Mouse (Mus musculus) fat pad, adult 2 months (tissue): ENCODE measurements around the gene Trim14.

ENCODE experiments used
- DNase-seq: peaks from one replicate; pipeline ENCODE4 v3.0.0-alpha.2; 2011; ENCODE audit warnings: low read depth, low spot score; ENCODE audit errors: extremely low read depth

The Trim14 gene

DNA sequence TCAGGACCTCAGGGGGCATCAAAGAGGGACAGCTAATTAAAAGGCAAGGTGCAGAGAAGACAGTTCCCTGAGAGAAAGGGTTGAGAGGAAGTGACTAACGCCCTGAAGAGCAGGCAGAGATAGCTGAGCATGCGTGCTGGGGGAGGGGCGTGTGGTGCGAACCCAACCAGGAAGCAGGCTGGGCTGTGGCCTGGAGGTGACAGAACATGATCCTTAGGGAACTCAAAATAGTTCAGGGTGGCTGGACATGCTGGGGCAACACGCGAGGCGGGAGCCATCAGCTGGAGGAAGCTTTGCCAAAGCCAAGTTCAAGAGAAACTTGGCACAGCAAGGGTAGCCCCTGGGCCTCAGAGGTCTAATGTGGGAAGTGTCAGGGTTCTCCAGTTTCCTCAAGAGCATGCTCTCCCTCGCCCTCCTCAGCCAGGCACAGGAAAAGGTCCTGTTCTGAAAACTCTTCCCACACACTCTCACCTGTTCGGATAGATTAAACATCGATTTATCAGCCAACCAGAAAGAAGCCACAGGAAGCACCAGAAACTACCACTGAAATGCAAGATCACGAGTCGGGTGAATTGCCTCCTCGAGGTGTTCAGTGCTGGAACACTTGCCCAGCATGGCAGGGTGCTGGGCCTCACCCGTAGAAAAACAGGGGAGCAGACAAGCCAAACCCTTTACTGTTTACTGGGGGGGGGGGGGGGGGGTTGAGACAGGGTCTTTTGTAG lies 50.1 kb downstream of the Trim14 start:
- DNase-seq = peak; percentile 28

DNA sequence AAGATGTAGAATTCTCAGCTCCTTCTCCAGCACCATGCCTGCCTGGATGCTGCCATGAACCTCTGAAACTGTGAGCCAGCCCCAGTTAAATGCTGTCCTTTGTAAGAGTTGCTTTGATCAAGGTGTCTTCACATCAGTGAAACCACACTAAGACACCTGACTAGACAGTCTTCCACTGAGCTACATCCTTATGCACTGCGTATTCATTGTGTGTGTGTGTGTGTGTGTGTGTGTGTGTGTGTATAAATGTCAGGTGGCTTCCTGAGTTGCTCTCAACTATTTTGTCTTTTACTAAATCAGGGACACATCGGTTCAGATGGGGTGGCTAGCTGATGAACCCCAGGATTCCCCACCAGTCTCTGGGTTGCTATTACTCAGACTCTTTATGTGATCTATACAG lies 56.9 kb downstream of the Trim14 start:
- no peak for DNase-seq

DNA sequence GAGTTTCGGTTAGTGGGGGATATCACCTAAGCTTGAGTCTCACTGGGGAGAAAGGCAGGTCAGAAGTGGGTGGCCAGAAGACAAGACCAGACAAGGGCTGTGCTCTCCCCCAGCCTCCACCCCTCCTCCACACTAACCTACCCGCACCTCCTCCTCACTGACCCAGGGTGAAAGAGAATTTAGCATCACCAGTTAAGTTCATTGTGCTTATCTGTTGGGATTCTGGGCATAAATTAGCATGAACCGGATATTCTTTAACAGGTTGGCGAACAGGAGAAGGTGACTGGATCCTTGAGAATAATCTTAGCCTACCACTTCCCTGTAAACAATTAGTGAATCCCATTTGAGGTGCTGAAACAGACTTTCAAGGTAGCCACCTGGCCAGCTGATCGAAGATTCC lies 60.8 kb downstream of the Trim14 start:
- DNase-seq = no peak

DNA sequence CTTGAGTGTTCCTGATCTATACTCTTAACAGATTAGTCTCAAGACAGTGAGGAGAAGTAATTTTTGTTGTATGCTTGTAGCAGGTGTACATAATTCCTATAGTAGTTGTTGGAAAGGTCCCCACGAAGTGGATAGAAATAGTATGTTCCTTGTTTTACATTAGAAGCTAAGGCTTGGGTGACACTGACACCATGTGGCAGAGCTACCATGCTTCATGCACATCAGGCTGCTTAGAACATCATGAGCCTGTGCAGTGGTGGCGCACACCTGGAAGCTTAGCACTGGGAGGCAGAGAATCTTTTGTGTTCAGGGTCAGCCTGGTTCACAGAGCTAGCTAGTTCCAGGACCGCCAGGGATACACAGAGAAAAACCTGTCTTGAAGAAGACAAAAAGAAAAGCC lies 70.2 kb downstream of the Trim14 start:
- DNase-seq = no peak

DNA sequence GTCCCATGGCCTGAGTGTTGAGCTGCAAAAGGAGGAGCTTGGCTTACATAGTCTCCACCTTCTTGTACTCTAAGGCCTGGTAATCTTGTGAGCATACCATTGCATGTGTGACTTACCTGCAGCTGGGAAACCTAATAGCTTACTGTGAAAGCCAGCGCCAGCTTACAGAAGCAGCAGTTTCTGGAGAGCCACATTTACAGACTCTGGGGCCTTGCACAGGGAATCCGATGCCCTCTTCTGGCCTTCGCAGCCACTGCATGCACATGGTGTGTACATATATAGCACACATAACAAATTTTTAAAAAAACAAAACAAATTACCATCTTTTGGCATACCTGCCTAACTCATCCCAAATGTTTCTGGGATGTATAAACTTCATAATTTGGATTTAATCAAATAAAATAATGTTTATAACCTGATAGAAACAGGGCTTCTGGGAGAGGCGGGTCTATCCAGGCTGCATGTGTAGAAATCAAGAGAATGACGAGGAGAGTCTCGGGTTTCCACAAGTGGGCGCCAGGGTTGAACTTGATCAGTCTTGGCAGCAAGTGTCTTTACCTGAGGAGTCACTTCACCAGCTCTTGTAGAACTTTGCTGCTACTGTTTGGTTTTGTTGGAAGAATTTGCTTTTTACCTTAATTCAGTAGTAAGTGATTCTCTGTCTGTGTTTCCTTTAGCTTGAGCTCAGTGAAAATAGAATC lies 72.7 kb downstream of the Trim14 start:
- DNase-seq = no peak

DNA sequence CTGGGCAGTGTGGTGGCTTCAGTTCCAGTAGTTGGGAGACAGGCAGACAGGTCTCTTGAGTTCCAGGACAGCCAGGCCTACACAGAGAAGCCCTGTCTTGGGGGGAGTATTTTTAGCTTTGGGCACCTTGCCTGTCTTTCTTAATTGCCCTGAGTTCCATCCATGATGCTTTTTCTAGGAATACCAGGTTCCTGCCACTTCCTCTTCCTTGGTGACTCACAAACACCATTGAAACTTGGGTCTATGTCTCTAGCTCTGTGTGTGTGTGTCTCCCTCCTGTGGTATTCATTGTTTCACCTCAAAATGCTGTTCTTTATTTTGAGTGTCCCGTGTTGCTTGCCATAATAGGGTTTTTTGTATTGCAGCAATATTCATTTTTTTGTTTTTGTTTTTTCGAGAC lies 77.5 kb downstream of the Trim14 start:
- no peak for DNase-seq

DNA sequence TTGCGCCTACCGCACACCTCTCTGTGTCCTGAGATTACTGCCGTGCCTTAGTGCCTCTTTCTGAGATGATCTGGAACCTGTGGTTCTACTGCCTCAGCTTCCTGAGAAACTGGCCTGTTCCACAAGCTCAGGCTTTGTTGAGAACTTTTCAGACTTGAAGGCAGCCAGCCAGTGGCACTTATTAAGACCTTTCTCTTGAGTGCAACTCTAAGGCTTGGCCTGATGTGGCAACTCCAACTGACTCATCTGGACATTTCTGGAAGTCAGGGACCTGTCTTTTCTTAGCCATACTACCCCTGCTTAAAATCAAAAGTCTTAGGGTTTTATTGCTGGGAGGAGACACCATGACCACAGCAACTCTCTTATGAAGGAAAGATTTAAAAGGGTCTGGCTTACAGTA lies 78.8 kb downstream of the Trim14 start:
- DNase-seq = no peak

DNA sequence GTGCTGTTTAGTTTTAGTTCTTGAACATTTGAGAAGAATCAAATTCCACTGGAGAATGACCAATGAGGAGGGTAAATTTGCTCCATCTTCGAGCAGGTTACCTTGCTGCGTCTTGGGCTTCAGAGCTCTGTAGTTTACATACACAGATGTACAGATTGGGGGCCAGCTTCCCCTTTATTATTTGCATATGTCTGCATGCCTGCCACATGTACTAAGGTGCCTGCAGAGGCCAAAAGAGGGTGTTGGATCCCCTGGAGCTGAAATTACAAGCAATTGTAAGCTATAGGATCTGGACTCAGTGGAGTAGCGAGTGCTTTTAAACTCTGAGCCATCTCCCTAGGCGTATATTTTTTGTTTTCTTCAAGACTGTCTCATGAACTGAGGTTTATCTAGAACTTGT lies 79.2 kb downstream of the Trim14 start:
- DNase-seq = no peak

DNA sequence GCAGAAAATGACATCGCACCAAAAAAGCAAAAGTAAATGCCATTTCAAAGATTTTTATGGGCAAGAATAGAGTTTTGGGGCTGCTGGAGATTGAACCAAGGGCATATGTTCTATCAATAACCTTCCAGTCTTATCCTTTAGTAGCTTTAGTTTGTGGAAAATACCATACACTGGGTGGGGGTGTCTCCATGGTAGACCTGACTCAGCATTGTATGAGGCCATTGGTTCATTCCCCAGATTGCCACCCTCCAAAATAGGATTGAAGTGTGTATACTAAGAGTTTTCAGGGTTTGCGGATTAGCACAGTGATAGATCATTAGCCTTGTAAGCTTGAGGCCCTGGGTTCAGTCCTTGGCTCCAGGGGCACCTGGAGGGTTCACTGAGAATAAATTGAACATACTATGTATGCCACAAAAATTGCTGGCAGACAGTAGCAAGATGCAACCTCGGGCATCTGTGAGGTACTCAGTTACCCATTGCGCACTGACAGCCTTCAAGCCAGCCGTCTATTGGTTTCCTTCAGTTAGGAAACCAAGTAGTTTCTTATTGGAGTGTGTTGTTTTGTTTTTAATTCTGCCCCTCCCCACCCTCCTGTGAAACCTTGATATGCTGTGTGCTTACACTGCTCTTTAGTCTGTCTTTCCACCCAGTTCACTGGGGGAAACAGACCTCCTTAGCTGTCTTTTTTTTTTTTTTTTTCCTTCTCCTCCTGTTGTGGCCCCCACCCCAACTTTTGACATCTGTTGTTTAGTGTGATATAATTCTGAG lies 81.7 kb downstream of the Trim14 start:
- DNase-seq = no peak

DNA sequence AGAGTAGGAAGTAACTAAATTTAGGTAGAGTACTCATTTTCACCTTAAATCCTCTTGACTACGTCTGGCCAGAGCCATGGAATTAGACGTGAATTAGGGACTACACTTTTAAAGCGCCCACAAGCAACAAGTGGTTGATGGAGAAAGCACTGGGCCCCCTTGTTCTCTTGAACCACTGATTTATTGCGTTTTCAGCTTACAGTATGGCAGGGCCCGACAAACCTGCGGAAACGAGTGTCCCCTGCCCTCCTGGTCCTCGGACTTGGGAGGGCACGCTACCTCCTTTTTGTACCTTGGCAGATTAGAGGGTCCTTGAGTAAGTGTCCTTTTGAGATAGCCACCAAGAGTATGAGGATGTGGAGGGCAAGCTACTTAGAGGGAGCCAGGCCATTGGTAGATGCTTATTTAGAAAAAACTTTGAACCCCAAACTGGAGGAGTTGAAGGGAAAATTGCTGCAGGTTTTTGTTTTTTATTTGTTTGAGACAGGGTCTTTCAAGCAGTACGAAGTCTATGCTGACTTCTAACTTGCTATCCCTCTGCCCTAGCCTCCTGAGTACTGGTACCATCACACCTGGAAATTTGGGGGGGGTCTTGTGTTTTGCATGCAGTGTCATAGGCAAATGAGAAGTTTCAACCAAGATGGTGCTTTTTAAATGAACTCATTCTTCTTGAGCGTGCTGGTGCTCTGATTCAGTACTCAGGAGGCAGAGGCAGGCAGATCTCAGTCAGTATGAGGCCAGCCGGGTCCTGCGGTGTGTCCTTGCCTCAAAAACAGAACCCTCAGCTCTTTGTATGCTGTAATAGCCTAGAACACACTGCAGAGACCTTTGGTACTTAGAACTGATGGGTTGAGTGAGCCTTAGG lies 82.9 kb downstream of the Trim14 start:
- no peak for DNase-seq

DNA sequence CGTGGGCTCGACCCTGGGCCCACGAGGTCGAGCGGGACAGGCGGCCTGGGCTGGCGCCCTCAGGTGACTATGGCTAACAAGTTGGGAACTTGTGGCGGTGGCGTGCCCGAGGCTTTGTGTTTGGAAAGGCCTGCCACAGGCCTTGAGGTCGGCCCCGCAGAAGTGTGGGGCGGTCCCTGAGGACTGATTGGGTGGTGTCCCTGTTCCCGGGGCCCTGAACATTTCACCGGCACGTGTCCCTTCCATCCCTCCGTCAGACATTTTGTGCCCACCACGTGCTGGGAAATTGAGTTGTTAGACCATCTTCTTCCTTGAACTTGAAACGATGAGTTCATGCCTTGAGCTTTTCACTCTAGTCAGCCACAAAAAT lies 83.5 kb downstream of the Trim14 start:
- no peak for DNase-seq

DNA sequence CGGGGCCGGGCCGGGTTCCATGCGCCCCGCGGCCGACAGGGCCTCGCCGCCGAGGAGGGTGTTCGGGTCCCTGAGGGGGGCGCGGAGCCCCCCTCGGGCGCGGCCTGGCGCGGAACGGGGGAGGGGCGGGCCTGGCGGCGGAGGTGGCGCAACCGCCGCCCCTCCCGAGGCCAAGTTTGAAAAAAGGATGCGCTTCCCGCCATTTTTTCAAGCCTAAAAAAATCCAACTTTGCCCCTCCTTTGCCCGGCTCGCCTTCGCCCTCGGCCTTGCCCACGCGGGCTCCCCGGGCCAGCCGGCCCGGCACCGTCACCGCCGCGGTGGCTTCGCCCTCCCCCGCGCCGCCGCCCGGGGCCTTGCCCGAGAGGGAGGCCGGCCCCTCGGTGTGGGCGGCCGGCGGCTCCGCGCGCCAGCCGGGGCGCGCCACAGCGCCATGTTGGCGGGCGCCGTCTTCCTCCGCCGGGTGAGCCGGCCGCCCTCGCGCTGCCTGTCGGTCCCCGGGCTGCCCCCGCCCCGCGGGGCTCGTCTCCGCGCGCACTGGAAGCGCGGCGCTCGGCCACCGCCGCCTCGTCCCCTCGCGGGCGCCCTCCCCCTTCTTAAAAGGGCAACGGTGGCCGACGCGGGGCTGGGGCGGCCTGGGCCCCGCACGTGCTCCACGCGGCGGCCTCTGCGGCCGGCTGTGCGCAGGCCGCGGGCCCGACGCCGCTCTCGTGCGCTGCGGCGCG lies 84.0 kb downstream of the Trim14 start:
- no peak for DNase-seq

DNA sequence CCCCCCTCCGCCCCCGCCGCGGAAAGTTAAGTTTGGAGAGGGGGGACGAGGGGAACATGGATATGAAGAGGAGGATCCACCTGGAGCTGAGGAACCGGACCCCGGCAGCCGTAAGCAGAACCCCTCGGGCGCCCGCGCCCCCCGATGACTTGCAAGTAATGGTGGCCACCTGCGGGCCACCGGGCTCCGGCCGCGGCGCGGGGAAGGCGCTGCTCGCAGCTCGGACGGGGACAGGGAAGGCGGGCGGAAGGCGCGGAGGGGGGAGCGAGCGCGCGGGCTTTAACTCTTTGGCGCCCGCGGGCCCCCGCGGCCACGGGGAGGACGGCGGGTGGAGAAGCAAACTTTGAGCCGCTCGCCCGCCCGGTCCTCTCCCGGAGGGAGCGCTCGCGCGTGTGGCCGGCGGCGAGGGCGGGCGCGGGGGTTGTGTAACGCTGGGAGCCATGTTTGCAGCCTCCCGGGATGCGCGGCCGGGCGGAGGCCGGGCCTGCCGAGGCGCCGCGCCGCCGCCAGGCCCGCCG lies 84.6 kb downstream of the Trim14 start:
- DNase-seq = no peak

DNA sequence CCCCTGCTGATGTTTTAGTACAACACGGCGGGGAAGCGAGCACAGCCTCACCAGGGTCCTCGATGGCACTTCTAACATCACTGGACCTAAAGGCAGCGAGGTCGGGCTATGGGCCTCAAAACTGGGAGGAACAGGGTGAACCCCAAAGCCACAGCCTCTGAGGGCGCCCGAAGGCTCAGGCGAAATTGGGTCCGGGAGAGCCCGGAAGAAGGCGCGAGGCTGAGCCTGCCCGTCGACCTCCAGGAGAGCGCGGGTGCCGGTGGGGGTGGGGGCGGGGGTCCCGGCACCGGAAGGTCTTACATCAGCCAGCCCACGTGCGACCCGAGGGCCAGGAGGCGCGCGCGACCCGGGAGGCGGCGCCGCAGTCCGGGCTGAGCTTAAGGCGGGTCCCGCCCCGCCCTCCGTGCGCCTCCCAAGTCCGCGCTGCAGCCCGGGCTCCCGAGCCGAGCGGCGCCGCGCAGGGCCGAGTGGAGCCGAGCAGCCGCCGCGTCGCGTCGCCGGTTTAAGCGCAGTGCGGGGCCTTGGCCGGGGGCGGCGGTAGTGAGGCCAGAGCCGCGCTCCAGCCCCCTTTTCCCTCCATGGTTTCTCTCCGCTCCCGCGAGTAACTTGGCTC lies 85.3 kb downstream of the Trim14 start, which contains the start of gene Anp32b:
Gene Anp32b (plus strand): TSS at position 384 of the 613 bp plus-strand sequence.
- DNase-seq = no peak

DNA sequence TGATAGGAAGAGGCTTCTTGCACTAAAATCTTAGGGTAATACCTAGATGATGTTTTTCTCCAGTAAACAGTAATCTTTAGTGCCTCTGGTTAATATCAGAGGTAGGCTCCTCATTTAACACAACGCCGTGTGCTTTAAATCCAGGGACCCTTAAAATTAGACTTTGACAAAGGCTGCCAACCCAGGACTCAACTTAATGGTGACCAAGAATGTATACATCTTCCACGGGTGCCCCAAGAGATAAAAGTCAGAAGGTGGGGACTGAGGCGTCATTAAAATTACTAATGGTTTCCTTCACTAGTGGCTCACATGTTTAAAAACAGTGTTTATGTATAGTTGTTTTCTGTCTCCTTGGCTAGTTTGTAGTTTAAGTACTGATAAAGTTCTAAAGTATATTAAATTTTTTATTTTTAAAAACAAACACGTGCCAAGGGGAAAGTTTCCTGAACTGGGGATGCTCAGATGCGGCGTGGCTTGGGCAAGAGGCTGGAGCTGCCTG lies 85.9 kb downstream of the Trim14 start:
- DNase-seq = no peak

DNA sequence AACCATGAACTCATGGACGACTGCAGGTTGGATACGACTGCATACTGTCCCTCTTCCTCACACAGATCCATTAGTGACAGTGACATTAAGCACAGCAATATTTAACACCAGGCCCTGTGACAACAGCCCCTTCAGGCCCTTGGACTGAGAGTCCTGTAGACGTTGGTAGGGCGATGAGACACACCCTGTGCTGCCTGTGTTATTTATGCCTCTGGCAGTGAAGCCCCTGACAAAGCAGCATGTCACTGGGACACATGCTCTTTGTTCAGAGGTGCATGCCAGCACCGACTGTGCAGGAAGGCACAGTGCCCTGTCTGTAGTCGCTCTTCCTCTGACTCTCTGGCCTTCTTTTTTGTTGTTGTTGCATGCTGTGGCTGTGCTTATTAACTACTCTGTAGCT lies 87.1 kb downstream of the Trim14 start:
- no peak for DNase-seq

DNA sequence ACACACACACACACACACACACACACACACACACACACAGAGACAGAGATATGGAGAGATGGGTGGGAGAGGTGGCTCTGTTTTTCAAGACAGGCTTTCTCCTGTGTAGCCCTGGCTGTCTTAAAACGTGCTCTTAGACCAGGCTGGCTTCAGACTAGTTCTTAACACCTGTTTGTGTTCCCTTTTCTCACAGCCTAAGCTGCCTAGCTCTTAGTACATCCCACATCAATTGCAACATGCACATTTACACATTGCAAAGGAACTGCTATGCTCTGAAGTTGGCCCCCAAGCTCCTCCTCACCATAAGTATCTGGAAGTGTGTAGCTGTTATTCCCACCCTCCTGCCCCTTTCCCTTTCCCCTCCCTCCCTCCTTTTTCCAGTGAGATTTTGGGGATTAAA lies 88.5 kb downstream of the Trim14 start:
- DNase-seq = no peak

DNA sequence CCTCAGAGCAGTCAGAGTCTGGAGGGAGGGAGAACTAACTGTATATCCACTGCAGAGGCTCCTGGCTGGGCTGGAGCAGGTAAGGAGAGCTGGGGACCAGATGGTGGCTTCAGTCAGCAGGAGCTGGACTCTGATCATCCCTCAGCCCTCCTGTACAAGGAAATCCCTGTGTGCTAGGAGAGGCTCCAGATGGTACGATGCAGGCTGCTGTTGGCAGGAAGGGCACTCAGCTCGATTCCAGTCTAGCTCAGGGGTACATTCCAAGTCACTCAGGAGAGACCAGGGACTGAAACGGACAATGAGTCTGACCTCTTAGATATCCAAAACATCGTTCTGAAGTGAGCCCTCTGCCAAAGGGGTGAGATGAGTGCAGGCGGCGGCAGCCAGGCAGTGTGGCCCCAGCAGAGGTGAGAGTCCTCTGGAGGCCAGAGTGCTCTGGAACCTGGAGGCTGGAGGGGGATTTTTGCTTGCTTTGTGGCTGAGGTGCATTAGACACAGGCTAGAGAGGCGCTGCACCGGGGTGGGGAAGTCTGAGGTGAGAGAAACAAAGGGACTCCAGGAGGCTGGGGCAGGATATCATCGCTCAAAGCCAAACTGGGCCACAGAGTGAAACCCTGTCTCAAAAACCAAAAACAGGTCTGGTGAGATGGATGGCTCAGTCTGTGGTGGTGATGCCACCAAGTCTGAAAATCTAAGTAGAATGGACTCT lies 90.5 kb downstream of the Trim14 start:
- DNase-seq = no peak
